Mouse (Mus musculus): ENCODE data around the gene Ism2.

DNA sequence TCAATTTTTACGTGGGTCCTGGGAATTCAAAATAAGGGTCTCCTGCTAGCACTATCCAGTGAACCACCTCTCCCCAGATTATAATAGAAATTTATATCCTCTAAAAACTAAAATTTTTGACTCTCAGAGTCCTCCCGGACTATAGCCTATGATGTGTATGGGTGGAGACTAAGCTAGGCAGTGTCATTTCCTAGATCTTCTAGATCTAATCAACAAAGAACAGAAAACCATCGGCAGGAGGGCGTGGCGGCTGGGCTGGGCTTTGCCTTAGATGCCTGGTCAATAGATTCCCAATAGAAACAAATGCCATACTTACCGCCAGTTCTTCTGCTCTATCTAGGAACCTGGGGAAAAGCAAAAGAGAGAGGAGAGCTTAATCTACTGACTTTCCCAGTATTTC, 49.3 kb downstream of the Ism2 start:
- TF ChIP-seq POLR2A (IDR thresholded peaks at IDR 0.05; ENCODE audit: borderline replicate concordance, extremely low read depth, low read depth, low read length) (no peak), CTCF (IDR thresholded peaks at IDR 0.05; ENCODE audit: insufficient read depth, low read length) (no peak)

Data from lung, adult 2 months (tissue).